Mouse (Mus musculus): ENCODE measurements around the gene Nod1. TPM values are rescaled to one million over a fixed set of nuclear protein-coding genes. Genes with fewer than 3 reads are reported as not detected.

Nod1 gene
- polyA plus RNA-seq, 1 experiment from 2014 or later: 2.2 TPM

- Histone ChIP-seq H3K9me3 (replicated peaks) (no peaks in the 10 kb centered on the region), H3K4me3 (no peak overlapping the region), H3K4me2 (no peak overlapping the region), H3K4me1 (peaks cover 9% of the 10 kb centered on the region), H3K36me3 (no peaks in the 10 kb centered on the region), H3K27me3 (replicated peaks) (peaks cover 5% of the 10 kb centered on the region; the same call in 1 of the 2 replicates), H3K9ac (no peak overlapping the region), H3K27ac (no peak overlapping the region)
- ATAC-seq: no peak
- 66% methylated on average over 5 of the region's 5 CpGs for whole genome bisulfite sequencing (ENCODE audit: insufficient replicate concordance)
These were observed 37.5 kb downstream of the Nod1 start for GRCm38 (mm10) chr6:54934930-54935329.

DNA sequence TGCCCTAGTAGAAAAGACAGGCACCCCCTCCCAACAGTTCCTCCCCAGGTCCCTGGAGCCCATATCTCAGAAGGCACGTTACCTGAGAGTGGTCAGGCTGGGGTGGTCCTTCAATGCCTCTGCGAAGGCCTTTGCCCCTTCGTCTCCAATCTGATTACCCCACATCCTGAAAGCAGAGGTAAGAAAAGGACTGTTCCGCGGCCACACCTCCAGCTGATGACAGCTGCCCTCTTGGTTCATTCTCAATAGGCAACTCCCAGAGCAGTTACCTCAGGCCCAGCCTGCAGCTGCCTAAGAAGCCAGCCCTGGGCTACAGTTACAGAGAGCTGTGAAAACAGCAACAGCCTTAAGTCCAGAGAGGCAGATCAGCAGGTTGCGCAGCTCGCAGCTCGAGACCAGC is 38.1 kb downstream of the Nod1 start:
- H3K4me3 ChIP-seq: no peak overlapping the region
- H3K4me1 ChIP-seq: 0 out of 2 replicates have a peak, but pooled peaks cover 3% of the 10 kb centered on the region
- no peak overlapping the region for H3K4me2 ChIP-seq
- peaks cover 4% of the 10 kb centered on the region; the same call in 1 of the 2 replicates for H3K27me3 ChIP-seq (replicated peaks)
- ATAC-seq: no peak
- no peak overlapping the region for H3K27ac ChIP-seq
- WGBS (ENCODE audit: insufficient replicate concordance): 51% methylated on average over 8 of the region's 8 CpGs
- no peak overlapping the region for H3K9ac ChIP-seq
- no peaks in the 10 kb centered on the region for H3K36me3 ChIP-seq
- no peaks in the 10 kb centered on the region for H3K9me3 ChIP-seq (replicated peaks)

DNA sequence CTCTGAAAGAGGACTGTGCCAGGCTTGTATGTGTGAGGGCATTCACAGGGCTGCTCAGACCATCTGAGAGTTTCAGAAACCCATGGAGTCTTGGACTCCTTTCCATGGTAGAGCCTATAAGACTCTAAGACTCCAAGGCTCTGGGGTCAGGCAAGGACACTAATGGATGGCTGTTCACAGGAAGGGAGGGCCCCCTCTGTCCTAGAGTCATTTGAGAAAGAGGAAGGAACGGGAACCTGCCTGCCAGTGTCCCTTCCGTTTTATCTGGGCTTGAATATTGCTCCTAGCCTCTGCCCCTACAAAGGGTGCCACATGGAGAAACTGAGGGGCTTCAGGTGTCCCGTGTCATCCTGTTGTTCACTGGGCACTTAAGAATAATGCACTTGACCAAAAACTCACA is 38.5 kb downstream of the Nod1 start:
- Histone ChIP-seq H3K4me2 (no peak overlapping the region), H3K4me3 (no peak overlapping the region), H3K9me3 (replicated peaks) (no peaks in the 10 kb centered on the region), H3K9ac (no peak overlapping the region), H3K36me3 (no peaks in the 10 kb centered on the region), H3K27ac (no peak overlapping the region), H3K27me3 (replicated peaks) (no peaks in the 10 kb centered on the region), H3K4me1 (no peaks in the 10 kb centered on the region)
- WGBS (ENCODE audit: insufficient replicate concordance): 26% methylated on average over 3 of the region's 3 CpGs
- no peak for ATAC-seq

GRCm38 (mm10) chr6:54933216-54933615 is 39.2 kb downstream of the Nod1 start:
- Histone ChIP-seq H3K27ac (no peak overlapping the region), H3K4me3 (no peak overlapping the region), H3K9ac (no peak overlapping the region), H3K4me2 (no peak overlapping the region), H3K9me3 (replicated peaks) (no peaks in the 10 kb centered on the region), H3K27me3 (replicated peaks) (no peaks in the 10 kb centered on the region), H3K36me3 (no peaks in the 10 kb centered on the region), H3K4me1 (no peaks in the 10 kb centered on the region)
- no peak for ATAC-seq
- 63% methylated on average over 5 of the region's 5 CpGs for WGBS (ENCODE audit: insufficient replicate concordance)

- no peaks in the 10 kb centered on the region for H3K4me1 ChIP-seq
- 85% methylated on average over 12 of the region's 12 CpGs for WGBS (ENCODE audit: insufficient replicate concordance)
- no peak overlapping the region for H3K4me2 ChIP-seq
- no peaks in the 10 kb centered on the region for H3K9me3 ChIP-seq (replicated peaks)
- no peak overlapping the region for H3K9ac ChIP-seq
- no peaks in the 10 kb centered on the region for H3K27me3 ChIP-seq (replicated peaks)
- no peaks in the 10 kb centered on the region for H3K36me3 ChIP-seq
- ATAC-seq: no peak
- no peak overlapping the region for H3K27ac ChIP-seq
- no peak overlapping the region for H3K4me3 ChIP-seq
These were observed 39.9 kb downstream of the Nod1 start for GRCm38 (mm10) chr6:54932526-54932925.

DNA sequence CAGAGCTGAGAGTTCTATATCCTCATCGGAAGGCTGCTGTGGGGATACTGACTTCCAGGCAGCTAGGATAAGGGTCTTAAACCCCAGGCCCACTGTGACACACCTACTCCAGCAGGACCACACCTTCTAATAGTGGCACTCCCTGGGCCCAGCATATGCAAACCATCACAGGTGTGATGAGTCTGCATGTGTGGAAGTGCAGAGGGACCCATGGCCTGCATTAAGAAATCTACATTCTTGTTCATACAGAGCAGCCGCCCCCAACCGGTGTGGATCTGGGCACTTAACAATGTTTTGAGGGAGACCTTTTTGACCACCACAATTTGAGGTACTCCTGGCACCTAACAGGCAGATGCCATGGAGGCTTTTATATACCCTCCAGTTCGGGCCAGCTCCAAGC is 40.8 kb downstream of the Nod1 start:
- H3K4me3 ChIP-seq: no peak overlapping the region
- no peaks in the 10 kb centered on the region for H3K9me3 ChIP-seq (replicated peaks)
- no peak overlapping the region for H3K27ac ChIP-seq
- WGBS (ENCODE audit: insufficient replicate concordance): 78% methylated on average over 4 of the region's 4 CpGs
- H3K4me2 ChIP-seq: no peak overlapping the region
- ATAC-seq: no peak
- H3K27me3 ChIP-seq (replicated peaks): no peaks in the 10 kb centered on the region
- H3K36me3 ChIP-seq: no peaks in the 10 kb centered on the region
- H3K9ac ChIP-seq: no peak overlapping the region
- no peaks in the 10 kb centered on the region for H3K4me1 ChIP-seq

- no peaks in the 10 kb centered on the region for H3K4me1 ChIP-seq
- H3K9ac ChIP-seq: no peak overlapping the region
- no peak overlapping the region for H3K4me2 ChIP-seq
- no peaks in the 10 kb centered on the region for H3K36me3 ChIP-seq
- ATAC-seq: no peak
- H3K27ac ChIP-seq: no peak overlapping the region
- no peaks in the 10 kb centered on the region for H3K9me3 ChIP-seq (replicated peaks)
- 74% methylated on average over 6 of the region's 6 CpGs for WGBS (ENCODE audit: insufficient replicate concordance)
- H3K27me3 ChIP-seq (replicated peaks): no peaks in the 10 kb centered on the region
- no peak overlapping the region for H3K4me3 ChIP-seq
These were observed 44.5 kb downstream of the Nod1 start for GRCm38 (mm10) chr6:54927946-54928345.

- no peaks in the 10 kb centered on the region for H3K27me3 ChIP-seq (replicated peaks)
- no peak overlapping the region for H3K9ac ChIP-seq
- H3K36me3 ChIP-seq: no peaks in the 10 kb centered on the region
- ATAC-seq: no peak
- H3K4me1 ChIP-seq: no peaks in the 10 kb centered on the region
- WGBS (ENCODE audit: insufficient replicate concordance): 32% methylated on average over 2 of the region's 2 CpGs
- no peaks in the 10 kb centered on the region for H3K9me3 ChIP-seq (replicated peaks)
- H3K4me2 ChIP-seq: no peak overlapping the region
- H3K4me3 ChIP-seq: no peak overlapping the region
- no peak overlapping the region for H3K27ac ChIP-seq
These were observed 45.5 kb downstream of the Nod1 start for GRCm38 (mm10) chr6:54926899-54927298.

DNA sequence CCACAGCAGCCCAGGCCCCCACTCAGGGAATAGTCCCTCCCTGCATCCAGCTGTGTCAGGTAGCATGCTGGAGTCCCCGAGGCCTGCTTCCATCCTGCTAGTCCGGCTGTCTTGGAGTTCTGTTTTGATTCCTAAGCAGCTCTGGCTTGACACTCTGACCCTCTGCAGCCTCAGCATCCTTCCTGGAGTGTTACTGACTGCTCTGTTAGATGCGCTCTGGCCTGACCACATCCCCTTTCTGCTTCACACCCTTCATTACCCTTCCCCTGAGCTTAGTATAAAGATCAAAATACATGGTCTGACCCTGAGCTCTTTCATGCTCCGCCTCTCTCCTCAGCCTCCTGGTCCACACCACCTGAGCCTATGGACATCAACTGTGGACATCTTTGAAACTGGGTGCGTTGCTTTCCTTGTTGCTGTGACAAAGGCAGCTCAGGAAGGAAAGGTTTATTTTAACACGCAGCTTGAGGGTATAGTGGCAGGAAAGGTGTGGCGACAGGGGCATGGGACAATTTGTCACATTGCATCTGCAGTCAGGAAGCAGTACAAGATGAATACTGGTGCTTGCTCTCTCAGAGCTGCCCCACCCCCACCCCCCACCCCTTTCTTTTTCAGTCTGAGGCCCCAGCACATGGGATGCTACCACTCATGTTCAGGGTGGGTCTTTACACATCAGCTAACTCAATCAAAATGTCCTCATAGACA is 46.5 kb downstream of the Nod1 start:
- H3K9ac ChIP-seq: no peak overlapping the region
- 30% methylated on average over 7 of the region's 7 CpGs for WGBS (ENCODE audit: insufficient replicate concordance)
- H3K27me3 ChIP-seq (replicated peaks): no peaks in the 10 kb centered on the region
- H3K9me3 ChIP-seq (replicated peaks): no peaks in the 10 kb centered on the region
- H3K27ac ChIP-seq: no peak overlapping the region
- ATAC-seq: no peak
- H3K4me1 ChIP-seq: no peaks in the 10 kb centered on the region
- H3K36me3 ChIP-seq: no peaks in the 10 kb centered on the region
- no peak overlapping the region for H3K4me3 ChIP-seq
- H3K4me2 ChIP-seq: no peak overlapping the region

DNA sequence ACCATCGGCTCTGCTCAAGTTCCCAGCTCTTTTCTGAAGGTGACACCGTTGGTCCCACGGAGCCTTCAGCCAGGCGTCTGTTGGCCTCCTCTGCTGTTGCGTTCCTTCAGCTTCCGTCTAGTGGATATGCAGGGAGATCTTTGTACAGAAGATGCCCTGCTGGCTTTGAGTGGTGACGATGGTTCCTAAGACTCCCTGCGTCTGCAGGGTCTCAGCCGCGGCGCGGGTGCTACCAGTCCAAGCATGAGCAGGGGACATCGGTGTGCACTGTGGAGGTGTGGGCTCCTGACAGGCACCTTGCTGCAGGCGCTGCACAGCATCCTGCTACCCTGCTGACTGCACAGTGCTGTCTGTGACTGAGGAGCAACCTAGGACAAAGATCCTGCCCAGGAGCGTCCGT is 47.9 kb downstream of the Nod1 start:
- 84% methylated on average over 16 of the region's 16 CpGs for WGBS (ENCODE audit: insufficient replicate concordance)
- no peak overlapping the region for H3K4me3 ChIP-seq
- H3K27ac ChIP-seq: no peak overlapping the region
- H3K4me2 ChIP-seq: no peak overlapping the region
- no peak for ATAC-seq
- no peaks in the 10 kb centered on the region for H3K27me3 ChIP-seq (replicated peaks)
- no peak overlapping the region for H3K9ac ChIP-seq
- no peaks in the 10 kb centered on the region for H3K9me3 ChIP-seq (replicated peaks)
- no peaks in the 10 kb centered on the region for H3K4me1 ChIP-seq
- H3K36me3 ChIP-seq: no peaks in the 10 kb centered on the region

GRCm38 (mm10) chr6:54918521-54918920 is 53.9 kb downstream of the Nod1 start:
- no peaks in the 10 kb centered on the region for H3K4me1 ChIP-seq
- WGBS (ENCODE audit: insufficient replicate concordance): 73% methylated on average over 5 of the region's 5 CpGs
- ATAC-seq: no peak
- H3K36me3 ChIP-seq: no peaks in the 10 kb centered on the region
- no peak overlapping the region for H3K4me2 ChIP-seq
- no peak overlapping the region for H3K27ac ChIP-seq
- H3K27me3 ChIP-seq (replicated peaks): no peaks in the 10 kb centered on the region
- no peaks in the 10 kb centered on the region for H3K9me3 ChIP-seq (replicated peaks)
- H3K9ac ChIP-seq: no peak overlapping the region
- no peak overlapping the region for H3K4me3 ChIP-seq

- H3K36me3 ChIP-seq: no peaks in the 10 kb centered on the region
- H3K4me2 ChIP-seq: no peak overlapping the region
- no peaks in the 10 kb centered on the region for H3K27me3 ChIP-seq (replicated peaks)
- WGBS (ENCODE audit: insufficient replicate concordance): 20% methylated on average over 4 of the region's 4 CpGs
- no peak for ATAC-seq
- no peaks in the 10 kb centered on the region for H3K4me1 ChIP-seq
- no peak overlapping the region for H3K9ac ChIP-seq
- no peak overlapping the region for H3K4me3 ChIP-seq
- no peaks in the 10 kb centered on the region for H3K9me3 ChIP-seq (replicated peaks)
- no peak overlapping the region for H3K27ac ChIP-seq
These were observed 54.9 kb downstream of the Nod1 start for GRCm38 (mm10) chr6:54917523-54917922.

DNA sequence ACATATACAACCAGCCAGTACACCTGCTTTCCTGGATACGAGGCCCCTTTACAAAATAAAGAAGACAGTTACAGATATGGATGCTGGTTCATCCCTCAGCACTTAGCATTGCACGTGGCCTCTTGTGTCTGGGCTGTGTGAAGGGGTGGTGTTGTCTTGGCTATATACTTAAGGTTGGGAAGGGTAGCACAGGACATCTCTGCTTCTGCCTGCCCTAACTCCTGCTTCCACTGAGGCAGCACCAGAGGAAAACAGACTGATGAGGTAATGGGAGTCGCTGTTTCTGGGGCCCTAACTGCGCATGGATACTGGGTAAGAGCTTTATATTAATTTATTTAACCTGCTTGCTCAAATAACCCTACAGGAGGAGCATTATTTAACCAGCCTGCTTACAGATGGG is 55.5 kb downstream of the Nod1 start:
- H3K4me2 ChIP-seq: no peak overlapping the region
- H3K4me3 ChIP-seq: no peak overlapping the region
- no peaks in the 10 kb centered on the region for H3K4me1 ChIP-seq
- no peak overlapping the region for H3K9ac ChIP-seq
- no peak overlapping the region for H3K27ac ChIP-seq
- 51% methylated on average over 4 of the region's 4 CpGs for WGBS (ENCODE audit: insufficient replicate concordance)
- no peaks in the 10 kb centered on the region for H3K9me3 ChIP-seq (replicated peaks)
- H3K36me3 ChIP-seq: no peaks in the 10 kb centered on the region
- no peaks in the 10 kb centered on the region for H3K27me3 ChIP-seq (replicated peaks)
- ATAC-seq: no peak

Measured in liver, embryonic 12.5 days (tissue).